Mouse (Mus musculus) bone marrow macrophage, adult 2 months (primary cell): ENCODE data around the gene Galnt17. TPM values are rescaled to one million over a fixed set of nuclear protein-coding genes. Genes with fewer than 3 reads are reported as not detected.

Experiments used
- H3K27ac ChIP-seq: 2 replicates; pipeline ENCODE4 v1.5.1; 2012; ENCODE audit warnings: low read depth, low read length; ENCODE audit not compliant: insufficient read depth
- H3K4me1 ChIP-seq: 2 replicates; pipeline ENCODE4 v1.6.1; 2012; ENCODE audit warnings: low read length; ENCODE audit not compliant: control insufficient read depth, insufficient read depth
- H3K4me3 ChIP-seq: 2 replicates; pipeline ENCODE4 v1.5.1; 2012; ENCODE audit warnings: mild to moderate bottlenecking, low read length, moderate library complexity; ENCODE audit not compliant: insufficient read depth
- CTCF ChIP-seq: IDR thresholded peaks from 2 replicates; pipeline ENCODE4 v1.5.1; 2012; ENCODE audit warnings: low read depth, mild to moderate bottlenecking, low read length, moderate library complexity
- POLR2A ChIP-seq: IDR thresholded peaks from 2 replicates; pipeline ENCODE4 v1.6.1; 2012; ENCODE audit warnings: mild to moderate bottlenecking, low read depth, low read length, borderline replicate concordance
- polyA plus RNA-seq: library from polyadenylated mRNA; stranded (reverse); fragments of >200 nt; gene quantifications from 2 replicates; pipeline ENCODE4 v1.2.4, GENCODE M21; 2012; ENCODE audit not compliant: missing spikeins, insufficient read depth, insufficient read length

The Galnt17 gene
- polyA plus RNA-seq, 1 experiment, result not detected

GRCm38 (mm10) chr5:130952361-130952760 is 355.9 kb downstream of the Galnt17 start:
- TF ChIP-seq CTCF, result no peak
- no peak for TF ChIP-seq POLR2A
- Histone ChIP-seq H3K27ac (no peak overlapping the region), H3K4me3 (no peak overlapping the region), H3K4me1 (no peaks in the 10 kb centered on the region)

GRCm38 (mm10) chr5:130950894-130951400 is 357.4 kb downstream of the Galnt17 start:
- Histone ChIP-seq H3K27ac (no peak overlapping the region), H3K4me3 (no peak overlapping the region), H3K4me1 (no peaks in the 10 kb centered on the region)
- no peak for TF ChIP-seq POLR2A
- no peak for TF ChIP-seq CTCF

- H3K27ac ChIP-seq, result no peak overlapping the region
- H3K4me1 ChIP-seq, result no peaks in the 10 kb centered on the region
- TF ChIP-seq CTCF, result no peak
- no peak overlapping the region for H3K4me3 ChIP-seq
Measured at GRCm38 (mm10) chr5:130950421-130950820, 357.9 kb downstream of the Galnt17 start.

GRCm38 (mm10) chr5:130949710-130950109 is 358.6 kb downstream of the Galnt17 start:
- Histone ChIP-seq H3K27ac (no peak overlapping the region), H3K4me1 (no peaks in the 10 kb centered on the region), H3K4me3 (no peak overlapping the region)
- no peak for TF ChIP-seq CTCF
- no peak for TF ChIP-seq POLR2A

- TF ChIP-seq CTCF (no peak), POLR2A (no peak)
- no peak overlapping the region for H3K27ac ChIP-seq
- no peaks in the 10 kb centered on the region for H3K4me1 ChIP-seq
- no peak overlapping the region for H3K4me3 ChIP-seq
Measured at GRCm38 (mm10) chr5:130938911-130939608, 369.2 kb downstream of the Galnt17 start.

GRCm38 (mm10) chr5:130938274-130938741 is 370.0 kb downstream of the Galnt17 start:
- H3K4me3 ChIP-seq, result no peak overlapping the region
- H3K4me1 ChIP-seq, result no peaks in the 10 kb centered on the region
- no peak overlapping the region for H3K27ac ChIP-seq
- TF ChIP-seq CTCF, result no peak
- no peak for TF ChIP-seq POLR2A

- H3K4me1 ChIP-seq, result no peaks in the 10 kb centered on the region
- H3K27ac ChIP-seq, result no peak overlapping the region
- no peak overlapping the region for H3K4me3 ChIP-seq
- TF ChIP-seq CTCF, result no peak
- no peak for TF ChIP-seq POLR2A
Measured at GRCm38 (mm10) chr5:130930999-130931398, 377.3 kb downstream of the Galnt17 start.

- Histone ChIP-seq H3K4me1 (no peaks in the 10 kb centered on the region), H3K4me3 (no peak overlapping the region), H3K27ac (no peak overlapping the region)
- TF ChIP-seq CTCF, result no peak
- no peak for TF ChIP-seq POLR2A
Measured at GRCm38 (mm10) chr5:130927794-130928149, 380.5 kb downstream of the Galnt17 start.

- TF ChIP-seq CTCF (no peak), POLR2A (no peak)
- Histone ChIP-seq H3K27ac (no peak overlapping the region), H3K4me1 (no peaks in the 10 kb centered on the region), H3K4me3 (no peak overlapping the region)
Measured at GRCm38 (mm10) chr5:130927138-130927793, 381.0 kb downstream of the Galnt17 start.

- Histone ChIP-seq H3K4me1 (no peaks in the 10 kb centered on the region), H3K27ac (no peak overlapping the region), H3K4me3 (no peak overlapping the region)
- TF ChIP-seq CTCF (no peak), POLR2A (no peak)
Measured at GRCm38 (mm10) chr5:130925681-130926080, 382.6 kb downstream of the Galnt17 start.

- no peak overlapping the region for H3K4me3 ChIP-seq
- no peak for TF ChIP-seq CTCF
- no peak overlapping the region for H3K27ac ChIP-seq
- no peaks in the 10 kb centered on the region for H3K4me1 ChIP-seq
Measured at GRCm38 (mm10) chr5:130924245-130924827, 384.0 kb downstream of the Galnt17 start.
